Mouse (Mus musculus) left cerebral cortex, postnatal 4 days (tissue): ENCODE data around the gene Apold1. TPM values are rescaled to one million over a fixed set of nuclear protein-coding genes. Genes with fewer than 3 reads are reported as not detected.

Experiments used
- DNase-seq: peaks from one replicate; pipeline ENCODE4 v3.0.0-alpha.2; 2022
- intact Hi-C: fragments of 180-260 bp; cut with DNase I; formaldehyde crosslinking; loops from one replicate; pipeline ENCODE4 v1.15.1; 2025
- total RNA-seq, 2 experiments: library from RNA; stranded (reverse); gene quantifications; 2 replicates each; pipeline ENCODE4 v1.2.3; 2021

Apold1 gene
- total RNA-seq, 2 experiments from 2014 or later = 4.2 to 4.3 TPM

DNA sequence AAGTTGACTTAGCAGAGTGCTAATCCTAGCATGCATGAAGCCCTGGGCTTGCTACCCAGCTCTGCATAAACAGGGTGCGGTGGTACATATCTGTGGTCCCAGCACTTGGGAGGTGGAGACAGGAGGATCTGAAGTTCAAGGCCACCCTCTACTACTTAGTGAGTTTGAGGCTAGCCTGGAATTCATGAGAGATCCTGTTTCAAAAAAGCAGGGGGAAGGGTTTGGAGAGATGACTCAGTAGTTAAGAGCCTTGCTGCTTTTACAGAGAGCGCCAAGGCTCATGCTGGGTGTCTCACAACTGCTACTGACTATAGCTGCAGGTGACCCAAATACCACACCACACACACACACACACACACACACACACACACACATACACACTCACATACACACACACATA is 12.0 kb upstream of the Apold1 start:
- DNase-seq = no peak
- intact Hi-C loops = no loop called here

DNA sequence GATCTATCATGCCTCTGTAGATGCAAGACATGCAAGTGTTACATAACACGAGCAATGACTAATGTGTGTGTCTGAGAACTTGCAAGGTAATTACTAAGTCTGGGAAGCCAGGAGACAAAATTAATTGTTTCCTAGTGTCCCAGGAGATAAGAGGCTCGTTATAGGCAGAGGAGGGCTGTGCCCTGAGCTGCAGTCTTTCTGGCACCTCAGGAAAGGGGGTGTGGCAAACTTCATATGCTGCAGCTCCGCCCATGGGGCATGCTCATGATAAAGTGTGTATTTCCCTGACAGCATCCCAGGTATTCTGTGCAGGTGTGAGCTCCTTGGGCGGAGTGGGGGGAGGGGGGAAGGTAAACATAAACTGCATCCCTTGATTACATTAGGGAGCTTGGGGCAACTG is 9.4 kb upstream of the Apold1 start:
- no peak for DNase-seq
- intact Hi-C loops = no loop called here

DNA sequence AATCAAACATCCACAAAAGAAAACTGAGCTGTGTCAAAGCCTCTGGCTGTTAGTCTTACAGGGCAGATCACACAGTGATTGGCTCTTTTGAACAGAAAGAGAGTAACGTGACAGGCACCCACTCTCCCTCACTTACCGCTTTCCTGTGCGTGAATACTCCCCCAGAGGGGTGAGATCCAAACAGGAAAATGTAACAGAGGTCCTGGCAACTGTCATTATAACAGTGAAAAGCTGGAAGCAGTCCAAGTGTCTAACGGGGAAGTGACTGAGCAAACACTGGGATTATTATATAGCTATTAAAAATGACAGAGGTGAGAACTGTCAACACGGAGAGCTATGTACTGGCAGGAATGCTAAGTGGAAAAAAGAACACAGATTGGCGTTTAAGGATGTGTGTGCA is 4.9 kb upstream of the Apold1 start:
- intact Hi-C loops = no loop called here
- DNase-seq = no peak

DNA sequence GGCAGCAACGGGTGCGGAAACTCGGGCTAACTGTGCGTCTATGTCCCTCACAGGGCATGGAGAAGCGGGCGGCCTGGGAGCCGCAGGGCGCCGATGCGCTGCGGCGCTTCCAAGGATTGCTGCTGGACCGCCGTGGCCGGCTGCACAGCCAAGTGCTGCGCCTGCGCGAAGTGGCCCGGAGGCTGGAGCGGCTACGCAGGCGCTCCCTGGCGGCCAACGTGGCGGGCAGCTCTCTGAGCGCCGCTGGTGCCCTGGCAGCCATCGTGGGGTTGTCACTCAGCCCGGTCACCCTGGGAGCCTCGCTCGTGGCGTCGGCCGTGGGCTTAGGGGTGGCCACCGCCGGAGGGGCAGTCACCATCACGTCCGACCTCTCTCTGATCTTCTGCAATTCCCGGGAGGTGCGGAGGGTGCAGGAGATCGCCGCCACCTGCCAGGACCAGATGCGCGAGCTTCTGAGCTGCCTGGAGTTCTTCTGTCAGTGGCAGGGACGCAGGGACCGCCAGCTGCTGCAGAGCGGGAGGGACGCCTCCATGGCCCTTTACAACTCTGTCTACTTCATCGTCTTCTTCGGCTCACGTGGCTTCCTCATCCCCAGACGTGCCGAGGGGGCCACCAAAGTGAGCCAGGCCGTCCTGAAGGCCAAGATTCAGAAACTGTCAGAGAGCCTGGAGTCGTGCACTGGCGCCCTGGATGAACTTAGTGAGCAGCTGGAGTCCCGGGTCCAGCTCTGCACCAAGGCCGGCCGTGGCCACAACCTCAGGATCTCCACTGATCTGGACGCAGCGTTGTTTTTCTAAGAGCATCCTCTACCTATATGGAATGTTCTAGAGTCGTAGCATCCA is 2.2 kb downstream of the Apold1 start:
- peak; percentile 92 for DNase-seq
- intact Hi-C loops = no loop called here

DNA sequence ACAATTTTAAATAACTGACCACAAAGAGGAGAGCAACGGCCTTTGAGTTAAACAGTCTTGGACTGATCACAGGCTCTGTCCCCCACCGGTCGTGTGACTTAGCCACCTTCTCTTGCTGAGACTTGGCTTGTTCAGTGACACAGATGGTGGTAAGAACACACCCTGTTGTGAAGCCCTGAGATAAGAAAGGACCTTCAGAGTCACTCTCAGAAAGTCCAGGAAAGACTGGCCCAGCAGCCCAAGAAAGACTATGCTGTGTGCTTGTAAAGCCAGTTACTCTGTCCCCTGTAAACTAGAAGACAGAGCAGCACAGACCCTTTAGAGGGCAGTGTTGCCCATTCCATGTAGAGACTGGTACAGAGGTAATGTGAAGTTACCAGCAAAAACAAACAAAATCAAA is 3.2 kb downstream of the Apold1 start:
- peak; percentile 26 for DNase-seq
- intact Hi-C loops = no loop called here

DNA sequence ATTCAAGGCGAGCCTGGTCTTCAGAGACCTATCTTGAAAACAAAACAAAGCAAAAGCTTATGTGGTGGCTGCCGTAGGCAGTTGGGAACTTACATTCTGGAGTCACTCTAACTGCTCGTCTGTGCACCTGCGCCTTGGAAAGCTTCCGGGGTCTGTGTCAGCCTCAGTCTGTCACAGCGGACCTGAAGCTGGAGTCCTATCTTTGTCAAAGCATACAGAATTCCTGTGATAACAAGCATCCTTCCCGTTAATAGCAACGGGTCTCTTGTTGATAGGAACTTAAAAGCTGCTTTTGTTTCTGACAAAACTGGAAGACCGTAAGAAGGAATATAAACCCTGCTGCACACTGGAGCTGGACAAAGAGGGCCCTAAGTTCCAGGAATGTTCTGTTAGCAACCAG is 6.9 kb downstream of the Apold1 start:
- intact Hi-C loops = no loop called here
- DNase-seq = no peak

DNA sequence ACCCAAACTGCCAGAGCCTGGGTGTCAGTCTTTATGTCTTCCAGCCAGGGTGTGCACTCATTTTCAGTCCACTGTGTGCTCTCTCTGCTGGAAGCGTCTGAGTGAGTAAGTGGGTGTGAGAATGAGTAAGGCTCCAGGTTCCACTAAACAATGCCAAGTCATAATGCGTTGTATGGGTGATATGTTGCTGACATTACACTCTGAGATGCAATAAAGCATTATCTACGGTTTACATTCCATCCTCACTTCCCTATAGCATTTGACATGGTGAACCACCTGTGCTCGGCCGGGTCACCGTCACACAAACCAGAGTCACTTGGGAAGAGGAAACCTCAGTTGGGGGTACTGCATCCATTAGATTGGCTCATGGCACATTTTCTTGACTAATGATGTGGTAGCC is 9.2 kb downstream of the Apold1 start:
- intact Hi-C loops = no loop called here
- no peak for DNase-seq

DNA sequence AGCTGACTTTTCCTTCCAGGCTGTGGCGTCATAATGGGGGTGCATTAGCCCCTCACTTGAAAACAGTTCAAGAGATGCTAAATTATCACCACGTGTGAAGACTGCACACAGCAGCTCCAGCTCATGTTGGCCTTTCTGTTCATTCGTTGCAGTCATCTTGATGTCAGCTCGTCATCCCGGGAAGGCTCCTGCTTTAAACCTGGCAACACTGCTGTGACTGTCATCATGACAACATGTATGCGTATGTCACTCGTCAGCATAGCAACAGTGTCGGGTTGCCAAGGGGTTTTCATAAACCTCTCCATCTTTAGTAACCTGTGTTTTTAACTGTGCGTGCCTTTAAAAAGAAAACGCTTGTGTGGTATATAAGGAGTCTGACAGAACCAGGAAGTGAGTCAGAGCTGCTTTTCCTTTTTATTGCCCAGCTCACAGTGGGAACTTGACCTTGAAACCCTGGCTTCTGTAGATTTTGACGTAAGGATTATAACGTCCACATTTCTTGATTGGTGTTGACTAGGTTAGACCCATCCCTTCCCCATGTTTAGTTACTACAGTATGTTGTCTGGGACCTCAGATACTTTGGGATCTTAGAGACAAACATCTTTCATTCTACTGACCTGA is 12.6 kb downstream of the Apold1 start:
- no peak for DNase-seq
- intact Hi-C loops = no loop called here

DNA sequence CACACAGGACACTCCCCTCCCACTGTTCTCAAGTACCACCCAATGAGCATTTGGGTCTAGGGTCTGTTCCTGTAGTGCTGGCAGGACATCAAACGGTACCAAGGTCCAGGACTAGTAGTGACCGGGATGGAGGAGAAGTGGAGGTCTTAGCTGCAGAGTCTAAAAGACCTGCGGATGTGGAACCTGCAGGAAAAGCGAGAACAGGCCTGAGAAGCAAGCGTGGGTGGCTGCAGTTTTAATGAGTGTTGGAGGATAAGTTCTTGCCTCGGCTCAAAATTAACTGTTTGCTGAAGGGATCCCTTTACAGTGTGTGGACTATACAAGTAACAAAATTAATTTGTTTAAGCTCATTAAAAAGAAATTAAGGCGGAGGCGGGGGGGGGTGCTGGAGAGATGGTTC is 13.5 kb downstream of the Apold1 start:
- DNase-seq = no peak
- intact Hi-C loops = no loop called here

DNA sequence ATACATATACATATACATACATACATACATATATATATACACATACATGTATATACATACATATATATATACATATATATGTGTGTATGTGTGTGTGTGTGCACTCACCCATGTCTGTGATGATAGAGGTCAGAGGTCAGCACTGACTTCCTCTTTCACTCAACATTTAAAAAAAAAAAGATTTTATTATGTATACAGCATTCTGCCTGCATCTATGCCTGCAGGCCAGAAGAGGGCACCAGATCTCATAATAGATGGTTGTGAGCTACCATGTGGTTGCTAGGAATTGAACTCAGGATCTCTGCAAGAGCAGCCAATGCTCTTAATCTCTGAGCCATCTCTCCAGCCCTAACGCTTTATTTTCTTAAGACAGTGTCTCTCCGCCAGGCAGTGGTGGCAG is 15.4 kb downstream of the Apold1 start:
- intact Hi-C loops = no loop called here
- DNase-seq = no peak

DNA sequence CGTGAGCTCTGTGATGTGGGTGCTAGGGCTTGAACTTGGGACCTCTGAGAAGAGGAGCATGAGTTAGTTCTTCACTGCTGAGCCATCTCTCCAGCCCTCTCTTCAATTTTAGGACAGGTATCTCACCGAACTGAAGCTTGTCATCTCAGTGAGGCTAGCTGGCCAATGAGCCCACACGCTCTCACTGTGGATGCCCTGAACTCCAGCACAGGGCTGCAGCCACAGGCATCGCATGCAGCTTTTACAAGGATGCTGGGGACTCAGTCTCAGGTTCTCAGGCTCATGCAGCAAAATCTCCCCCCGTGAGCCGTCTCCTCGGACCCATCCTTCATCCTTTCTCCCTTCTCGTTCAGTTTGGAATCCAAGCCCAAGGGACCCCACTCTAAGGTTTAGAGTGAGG is 16.6 kb downstream of the Apold1 start:
- intact Hi-C loops = no loop called here
- DNase-seq = no peak

DNA sequence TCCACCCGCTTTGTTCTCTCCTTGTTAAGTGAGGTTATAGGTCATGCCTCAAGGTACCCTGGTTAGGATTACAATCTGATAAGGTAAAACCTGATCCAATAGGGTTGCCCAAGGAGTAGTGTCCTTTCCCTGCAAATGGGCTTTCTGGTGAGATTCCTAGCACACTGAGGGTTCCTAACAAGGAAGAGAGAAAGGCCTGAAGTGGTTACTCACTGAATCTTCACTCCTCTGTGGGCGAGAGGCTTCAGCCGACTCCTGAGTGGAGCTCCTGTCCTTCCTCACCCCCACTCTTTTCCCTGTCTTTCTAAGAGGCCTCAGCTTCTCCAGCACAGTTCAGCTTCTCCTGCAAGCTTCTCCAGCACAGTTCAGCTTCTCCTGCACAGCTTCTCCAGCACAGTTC is 17.3 kb downstream of the Apold1 start:
- no peak for DNase-seq
- intact Hi-C loops = no loop called here

DNA sequence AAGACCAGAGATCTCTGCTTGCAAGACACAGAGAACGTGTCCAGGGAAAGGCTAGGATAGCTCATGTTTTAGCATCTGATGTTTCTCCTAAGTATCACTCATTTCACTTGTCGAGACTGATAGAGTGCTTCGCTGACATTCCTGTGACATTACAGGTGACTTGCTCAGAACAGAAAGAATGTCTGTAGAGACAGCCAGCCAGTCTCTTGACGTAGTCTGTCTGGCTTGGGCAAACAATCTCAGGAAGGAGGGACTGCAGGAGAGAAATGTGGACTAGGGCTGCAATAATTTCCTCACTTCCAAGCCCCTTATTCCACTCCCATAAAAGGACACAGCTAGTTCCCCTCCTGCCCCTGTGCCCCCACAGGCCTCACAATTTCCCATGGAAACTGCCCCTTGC is 18.8 kb downstream of the Apold1 start:
- no peak for DNase-seq
- intact Hi-C loops = no loop called here

DNA sequence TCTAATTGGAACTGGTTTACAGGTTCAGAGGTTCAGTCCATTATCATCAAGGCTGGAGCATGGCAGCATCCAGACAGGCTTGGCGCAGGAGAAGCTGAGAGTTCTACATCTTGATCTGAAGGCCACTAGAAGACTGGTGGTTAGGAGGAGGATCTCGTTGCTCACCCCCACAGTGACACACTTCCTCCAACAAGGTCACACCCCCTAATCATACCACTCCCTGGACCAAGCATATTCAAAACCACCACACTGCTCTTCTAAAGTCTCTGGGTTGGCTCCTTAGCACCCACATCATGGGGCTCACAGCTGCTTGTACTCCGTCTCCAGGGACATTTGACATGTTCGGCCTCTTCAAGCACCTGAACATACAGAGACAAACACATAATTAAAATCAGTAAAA is 20.5 kb downstream of the Apold1 start:
- DNase-seq = no peak
- intact Hi-C loops = no loop called here

DNA sequence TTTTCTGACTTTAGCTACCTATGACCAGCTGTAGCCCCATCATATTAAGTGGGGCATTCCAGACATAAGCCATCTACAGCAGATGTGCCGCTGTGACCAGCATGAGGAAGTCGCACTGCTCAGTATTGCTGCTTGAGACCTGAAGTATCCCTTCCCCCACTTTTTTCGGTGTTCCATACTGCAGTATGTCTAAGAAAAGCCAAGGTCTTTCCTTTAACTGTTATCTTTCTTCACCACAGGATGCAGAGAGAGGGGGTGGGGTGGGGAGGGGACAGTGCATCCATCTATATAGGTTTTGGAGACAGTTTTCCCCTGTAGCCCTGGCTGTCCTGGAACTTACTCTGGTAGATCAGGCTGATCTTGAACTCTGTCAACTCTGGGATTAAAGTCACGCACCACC is 24.9 kb downstream of the Apold1 start:
- intact Hi-C loops = no loop called here

DNA sequence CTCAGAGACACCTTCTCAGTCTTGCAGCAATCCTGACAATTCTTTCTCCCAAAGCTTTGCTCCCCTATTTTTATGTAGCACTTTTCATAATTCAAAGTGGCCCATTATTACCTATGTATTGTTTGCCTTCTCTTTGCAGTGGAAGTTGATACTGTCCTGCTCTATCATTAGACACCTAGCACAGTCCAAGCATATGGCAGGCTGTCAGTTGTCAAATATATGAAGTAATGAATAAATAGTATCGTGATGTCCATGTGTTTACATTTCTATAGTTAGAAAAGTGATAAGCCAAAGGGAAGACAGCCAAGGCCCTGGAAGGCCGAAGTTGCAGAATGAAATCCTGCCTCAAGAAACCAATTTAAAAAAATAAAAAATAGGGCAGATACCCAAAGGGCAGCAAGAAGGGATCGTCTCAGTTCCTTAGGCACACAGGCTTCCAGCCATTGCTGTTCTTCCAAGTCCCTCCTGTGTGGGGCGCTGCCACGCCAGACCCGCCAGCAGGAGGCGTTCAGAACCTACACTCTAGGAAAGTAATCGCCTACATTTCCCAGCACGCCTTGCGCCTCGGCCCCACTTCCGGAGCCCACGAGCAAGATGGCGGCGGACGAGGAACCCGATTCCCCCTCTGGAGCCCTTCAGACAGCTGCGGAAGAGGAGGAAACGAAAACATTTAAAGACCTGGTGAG is 29.7 kb downstream of the Apold1 start, which contains the start of gene Ddx47:
Gene Ddx47, plus strand, starts transcription at position 565 of the 686 bp plus-strand sequence.
- peak; percentile 96 for DNase-seq
- intact Hi-C loops = no loop called here

More for the DNA sequence above, 24.9 kb downstream of the Apold1 start:
- DNase-seq = no peak

DNA sequence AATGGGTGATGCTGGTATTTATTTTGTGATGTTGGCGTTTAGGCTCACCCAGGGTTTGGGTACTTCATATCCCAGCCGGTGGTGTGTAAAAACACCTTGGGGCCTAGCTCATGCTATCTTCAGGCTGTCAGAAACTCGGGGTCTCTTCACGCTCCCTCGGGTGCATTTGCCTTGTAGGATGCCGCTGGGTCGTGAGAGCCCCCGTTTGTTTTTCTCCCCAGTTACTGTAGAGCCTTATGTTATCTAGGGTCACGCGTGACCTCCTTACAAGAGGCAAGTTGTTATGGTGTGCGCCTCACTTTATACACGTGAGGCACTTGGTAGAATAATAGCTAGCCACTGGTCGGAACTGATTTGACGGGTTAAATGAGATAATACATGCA is 30.2 kb downstream of the Apold1 start:
- no peak for DNase-seq

DNA sequence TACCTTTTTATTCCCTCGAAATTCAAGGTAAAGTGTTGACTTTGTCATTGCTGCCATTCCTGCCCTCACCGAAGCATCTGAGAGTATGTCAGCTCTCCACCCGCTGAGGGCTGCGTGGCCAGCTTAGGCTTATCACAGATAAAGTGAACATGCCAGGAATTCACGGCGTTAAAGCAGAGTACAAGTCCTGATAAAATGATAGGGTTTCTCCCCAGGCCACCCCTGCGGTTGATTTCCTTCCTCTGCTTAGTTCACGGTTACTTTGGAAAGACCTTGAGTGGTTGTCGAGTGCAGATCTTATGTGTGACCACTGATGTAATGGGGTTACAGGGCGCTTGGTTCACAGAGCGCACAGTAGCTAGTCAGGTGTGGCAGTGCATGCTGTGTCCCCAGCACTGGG is 35.7 kb downstream of the Apold1 start:
- intact Hi-C loops = no loop called here
- DNase-seq = no peak

More for the DNA sequence above, 30.2 kb downstream of the Apold1 start:
- intact Hi-C loops = no loop called here

DNA sequence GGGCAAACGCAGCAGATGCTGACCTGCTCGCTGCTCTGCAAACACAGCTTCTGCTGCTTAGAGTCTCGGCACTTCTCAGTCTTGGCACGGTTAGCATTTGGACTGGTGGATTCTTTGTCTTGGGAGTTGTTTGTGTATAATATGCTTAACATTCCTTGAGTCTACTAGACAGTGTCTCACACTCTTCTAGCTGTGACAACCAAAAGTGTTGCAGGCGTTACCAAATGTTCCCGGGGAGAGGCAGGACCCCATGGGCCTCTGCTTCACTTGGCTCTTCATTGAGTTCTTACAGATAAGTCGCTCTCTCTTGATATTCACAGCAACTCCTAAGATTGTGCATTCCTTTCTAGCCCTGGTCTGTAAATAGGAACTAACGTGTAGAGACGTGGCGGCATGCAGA is 38.0 kb downstream of the Apold1 start:
- no peak for DNase-seq
- intact Hi-C loops = no loop called here

DNA sequence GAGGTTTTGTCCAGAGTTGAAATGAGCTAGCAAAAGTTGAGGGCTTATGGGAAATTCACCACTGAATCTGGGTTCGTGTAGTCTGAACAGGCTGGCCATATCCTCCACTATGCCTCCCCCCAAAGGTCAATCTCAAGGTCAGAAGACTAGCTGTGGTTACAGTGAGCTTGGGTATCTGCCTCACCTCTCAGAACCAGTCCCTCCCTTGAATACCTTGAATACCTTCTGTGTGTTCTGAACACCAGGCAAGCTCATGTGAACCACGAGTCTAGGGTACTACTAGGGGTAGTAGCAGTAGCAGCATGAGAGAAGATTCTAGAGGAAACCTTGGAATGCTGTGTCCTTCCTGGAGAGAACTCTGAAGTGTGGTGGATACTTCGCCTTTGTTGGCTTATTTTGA is 40.1 kb downstream of the Apold1 start:
- DNase-seq = no peak
- intact Hi-C loops = no loop called here

DNA sequence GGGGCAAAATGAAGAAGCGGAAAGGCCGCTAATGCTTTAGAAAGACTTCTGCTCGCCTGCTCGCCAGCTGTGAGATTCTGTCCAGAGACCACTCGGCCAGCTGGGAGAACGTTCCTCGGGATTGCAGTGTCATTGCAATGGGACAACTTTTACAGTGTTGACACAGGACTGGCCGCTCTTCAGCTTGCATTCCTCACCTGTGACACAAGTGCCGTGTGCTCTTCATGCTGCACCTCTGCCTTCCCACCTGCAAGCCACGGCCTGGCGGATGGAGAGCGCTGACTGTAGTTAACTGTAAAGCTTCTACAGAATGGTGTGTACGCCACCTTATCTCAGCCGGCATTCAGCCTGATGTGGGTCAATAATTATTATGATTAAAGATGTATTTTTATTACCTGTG is 41.9 kb downstream of the Apold1 start:
- intact Hi-C loops = no loop called here
- no peak for DNase-seq
